Mouse (Mus musculus) A20 (cell line): Measurements from ENCODE around the gene Ints6.

Experiments used
- DNase-seq: peaks from one replicate; pipeline ENCODE4 v3.0.0-alpha.2; 2011; ENCODE audit warnings: low read depth, low spot score

The Ints6 gene

DNA sequence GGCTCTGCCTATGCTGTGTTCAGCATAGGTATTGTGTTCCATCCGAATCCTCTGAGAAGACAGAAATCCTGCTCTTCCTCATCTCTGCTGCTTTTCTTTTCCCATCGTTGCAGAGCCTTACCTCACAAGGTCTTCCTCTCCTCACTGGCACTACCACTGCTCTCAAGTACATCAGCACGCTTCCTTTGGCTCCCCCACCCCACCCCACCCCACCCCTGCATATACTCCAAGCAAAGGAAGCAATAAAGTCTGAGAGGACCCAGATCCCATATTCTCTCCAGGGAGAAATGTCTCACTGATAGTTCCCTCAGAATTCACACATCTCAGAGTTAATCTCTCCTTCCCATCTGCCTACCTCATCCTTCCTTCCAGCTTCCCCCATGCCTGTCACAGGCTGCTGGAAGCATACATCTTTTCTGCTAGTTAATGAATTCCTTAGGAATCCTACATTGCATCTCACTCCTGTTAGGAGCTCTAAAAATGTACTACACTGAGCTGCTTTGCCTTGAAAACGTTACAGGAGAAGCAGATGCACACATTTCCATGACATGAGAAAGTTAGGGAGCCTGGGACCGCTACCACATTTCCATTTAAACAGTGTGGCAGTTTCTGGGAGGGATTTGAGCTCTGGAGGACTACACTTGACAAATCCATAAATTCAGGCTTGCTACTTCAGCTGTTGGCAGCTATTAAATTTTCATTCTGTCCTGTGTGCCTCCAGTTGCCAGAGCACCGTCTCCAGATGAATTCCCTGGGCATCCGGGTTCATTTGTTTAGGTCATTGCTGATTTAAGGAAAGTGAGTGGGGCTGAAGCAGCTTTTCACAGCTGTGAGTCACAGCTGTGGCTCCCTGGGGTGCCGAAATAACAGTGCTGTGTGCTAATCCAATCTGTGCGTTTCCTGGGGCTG, 123.3 kb downstream of the Ints6 start:
- no peak for DNase-seq

DNA sequence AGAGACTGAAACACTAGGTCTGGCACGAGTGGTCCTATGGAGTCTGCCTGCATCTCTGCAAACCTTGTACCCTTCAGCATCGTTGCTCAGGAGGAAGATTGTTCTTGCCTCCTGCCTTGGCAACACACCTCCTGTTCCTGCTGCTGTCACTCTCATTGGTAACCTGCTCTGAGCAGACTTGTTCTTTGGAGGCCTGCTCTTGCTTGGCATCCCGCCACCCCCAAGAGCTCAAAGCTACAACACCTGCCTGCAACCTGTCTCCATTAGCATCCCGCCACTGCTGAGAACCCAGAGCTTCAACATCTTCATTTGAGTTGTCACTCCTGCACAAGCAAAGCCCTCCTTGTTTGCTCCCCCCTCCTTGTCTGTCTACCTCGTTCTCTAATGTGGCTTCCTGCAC, 133.0 kb downstream of the Ints6 start:
- DNase-seq, result no peak
